Mouse (Mus musculus): ENCODE results near the gene Mtrr.
"Not testable (repeated sequence)": the region's sequence is repeated elsewhere in the genome, so short reads cannot be mapped to it uniquely, and the experiment has no call there.

Mtrr gene

GRCm38 (mm10) chr13:68568110-68568509 is 13.8 kb downstream of the Mtrr start:
- DNase-seq = no peak

- DNase-seq = not testable (repeated sequence)
These were observed 28.6 kb downstream of the Mtrr start for GRCm38 (mm10) chr13:68553391-68553790.

Measured in lung, postnatal 4 days (tissue).